Mouse (Mus musculus): ENCODE measurements around the gene Atf6. TPM values are rescaled to one million over a fixed set of nuclear protein-coding genes. Genes with fewer than 3 reads are reported as not detected.

Gene Atf6
- polyA plus RNA-seq, 2 experiments: 4.8 to 6.6 TPM

GRCm38 (mm10) chr1:170876906-170877305 lies 9.3 kb upstream of the Atf6 start:
- ATAC-seq (ENCODE audit: insufficient read depth) (no peak), DNase-seq (ENCODE audit: low read depth in 3 of 3, low spot score in 3 of 3) (no peak)
- H3K9me3 ChIP-seq (ENCODE audit: control insufficient read depth, low read length): no peaks in the 10 kb centered on the region
- H3K36me3 ChIP-seq (replicated peaks; ENCODE audit: control insufficient read depth, insufficient read depth, low read depth): peaks cover 4% of the 10 kb centered on the region
- H3K27me3 ChIP-seq (ENCODE audit: control insufficient read depth, insufficient read depth, low read length): no peaks in the 10 kb centered on the region
- no peak overlapping the region for H3K9ac ChIP-seq (replicated peaks)
- H3K27ac ChIP-seq: no peak overlapping the region
- no peak for TF ChIP-seq EP300 (IDR thresholded peaks at IDR 0.05; ENCODE audit: low read depth)
- no peak for TF ChIP-seq CTCF (IDR thresholded peaks at IDR 0.05; ENCODE audit: low read depth)
- no peak overlapping the region for H3K4me2 ChIP-seq (ENCODE audit: low read depth)
- 81% methylated on average over 5 of the region's 5 CpGs for WGBS (ENCODE audit: insufficient replicate concordance)
- H3K4me3 ChIP-seq (ENCODE audit: insufficient read depth in 1 of 2, low read depth in 2 of 2, low read length in 2 of 2): no peak overlapping the region
- no peaks in the 10 kb centered on the region for H3K4me1 ChIP-seq (replicated peaks; ENCODE audit: control insufficient read depth in 2 of 2, insufficient read depth in 2 of 2, low read length in 1 of 2)

- no peak for TF ChIP-seq EP300 (IDR thresholded peaks at IDR 0.05; ENCODE audit: low read depth)
- TF ChIP-seq CTCF (IDR thresholded peaks at IDR 0.05; ENCODE audit: low read depth): no peak
These were observed 8.1 kb upstream of the Atf6 start for GRCm38 (mm10) chr1:170875676-170876075.

GRCm38 (mm10) chr1:170871961-170872360 lies 4.4 kb upstream of the Atf6 start:
- TF ChIP-seq CTCF (IDR thresholded peaks at IDR 0.05; ENCODE audit: low read depth) (no peak; the same call in 1 of the 2 replicates), EP300 (IDR thresholded peaks at IDR 0.05; ENCODE audit: low read depth) (no peak)
- 89% methylated on average over 2 of the region's 2 CpGs for WGBS (ENCODE audit: insufficient replicate concordance)
- DNase-seq (ENCODE audit: low read depth in 3 of 3, low spot score in 3 of 3) (no peak), ATAC-seq (ENCODE audit: insufficient read depth) (no peak)
- no peak overlapping the region for H3K4me2 ChIP-seq (ENCODE audit: low read depth)
- H3K4me1 ChIP-seq (replicated peaks; ENCODE audit: control insufficient read depth in 2 of 2, insufficient read depth in 2 of 2, low read length in 1 of 2): peaks cover 0 to 2% of the 10 kb centered on the region in 2 experiments; a peak in 2 of 4 replicates
- peaks cover 4% of the 10 kb centered on the region for H3K36me3 ChIP-seq (replicated peaks; ENCODE audit: control insufficient read depth, insufficient read depth, low read depth)
- no peak overlapping the region for H3K4me3 ChIP-seq (ENCODE audit: insufficient read depth in 1 of 2, low read depth in 2 of 2, low read length in 2 of 2)
- H3K9ac ChIP-seq (replicated peaks): no peak overlapping the region
- H3K27me3 ChIP-seq (ENCODE audit: control insufficient read depth, insufficient read depth, low read length): no peaks in the 10 kb centered on the region
- H3K9me3 ChIP-seq (ENCODE audit: control insufficient read depth, low read length): no peaks in the 10 kb centered on the region
- H3K27ac ChIP-seq: no peak overlapping the region

More at GRCm38 (mm10) chr1:170875676-170876075, 8.1 kb upstream of the Atf6 start:
- Histone ChIP-seq H3K4me3 (ENCODE audit: insufficient read depth in 1 of 2, low read depth in 2 of 2, low read length in 2 of 2) (no peak overlapping the region), H3K9ac (replicated peaks) (no peak overlapping the region), H3K9me3 (ENCODE audit: control insufficient read depth, low read length) (no peaks in the 10 kb centered on the region), H3K4me2 (ENCODE audit: low read depth) (no peak overlapping the region), H3K36me3 (replicated peaks; ENCODE audit: control insufficient read depth, insufficient read depth, low read depth) (peaks cover 4% of the 10 kb centered on the region), H3K27ac (no peak overlapping the region), H3K4me1 (replicated peaks; ENCODE audit: control insufficient read depth in 2 of 2, insufficient read depth in 2 of 2, low read length in 1 of 2) (no peaks in the 10 kb centered on the region), H3K27me3 (ENCODE audit: control insufficient read depth, insufficient read depth, low read length) (no peaks in the 10 kb centered on the region)
- DNase-seq (ENCODE audit: low read depth in 3 of 3, low spot score in 3 of 3): no peak
- no peak for ATAC-seq (ENCODE audit: insufficient read depth)
- WGBS (ENCODE audit: insufficient replicate concordance): 54% methylated on average over 3 of the region's 3 CpGs

- Histone ChIP-seq H3K36me3 (replicated peaks; ENCODE audit: control insufficient read depth, insufficient read depth, low read depth) (peaks cover 4% of the 10 kb centered on the region), H3K27me3 (ENCODE audit: control insufficient read depth, insufficient read depth, low read length) (no peaks in the 10 kb centered on the region), H3K4me3 (ENCODE audit: insufficient read depth in 1 of 2, low read depth in 2 of 2, low read length in 2 of 2) (no peak overlapping the region), H3K9ac (replicated peaks) (no peak overlapping the region), H3K4me1 (replicated peaks; ENCODE audit: control insufficient read depth in 2 of 2, insufficient read depth in 2 of 2, low read length in 1 of 2) (peaks cover 0 to 6% of the 10 kb centered on the region in 2 experiments; a peak in 3 of 4 replicates), H3K9me3 (ENCODE audit: control insufficient read depth, low read length) (no peaks in the 10 kb centered on the region), H3K4me2 (ENCODE audit: low read depth) (no peak overlapping the region), H3K27ac (no peak overlapping the region)
- TF ChIP-seq CTCF (IDR thresholded peaks at IDR 0.05; ENCODE audit: low read depth) (no peak), EP300 (IDR thresholded peaks at IDR 0.05; ENCODE audit: low read depth) (no peak)
- 77% methylated on average over 6 of the region's 6 CpGs for WGBS (ENCODE audit: insufficient replicate concordance)
- DNase-seq (ENCODE audit: low read depth in 3 of 3, low spot score in 3 of 3): no peak
- ATAC-seq (ENCODE audit: insufficient read depth): no peak
These were observed 3.8 kb upstream of the Atf6 start for GRCm38 (mm10) chr1:170871402-170871801.

- no peaks in the 10 kb centered on the region; the same call in 1 of the 2 replicates for H3K36me3 ChIP-seq (replicated peaks; ENCODE audit: control insufficient read depth, insufficient read depth, low read depth)
- H3K4me3 ChIP-seq (ENCODE audit: insufficient read depth in 1 of 2, low read depth in 2 of 2, low read length in 2 of 2): peak overlapping the region; percentile 78 to 92
- no peak for DNase-seq (ENCODE audit: low read depth in 3 of 3, low spot score in 3 of 3)
- no peak overlapping the region for H3K27ac ChIP-seq
- H3K27me3 ChIP-seq (ENCODE audit: control insufficient read depth, insufficient read depth, low read length): no peaks in the 10 kb centered on the region
- WGBS (ENCODE audit: insufficient replicate concordance): 13% methylated on average over 14 of the region's 14 CpGs
- no peaks in the 10 kb centered on the region for H3K9me3 ChIP-seq (ENCODE audit: control insufficient read depth, low read length)
- peaks cover 0 to 13% of the 10 kb centered on the region in 2 experiments; a peak in 3 of 4 replicates for H3K4me1 ChIP-seq (replicated peaks; ENCODE audit: control insufficient read depth in 2 of 2, insufficient read depth in 2 of 2, low read length in 1 of 2)
- ATAC-seq (ENCODE audit: insufficient read depth): no peak
- TF ChIP-seq EP300 (IDR thresholded peaks at IDR 0.05; ENCODE audit: low read depth) (no peak), CTCF (IDR thresholded peaks at IDR 0.05; ENCODE audit: low read depth) (no peak)
- H3K4me2 ChIP-seq (ENCODE audit: low read depth): peak overlapping the region; percentile 74
- H3K9ac ChIP-seq (replicated peaks): peak overlapping the region; percentile 92
These were observed 1.3 kb upstream of the Atf6 start for GRCm38 (mm10) chr1:170868905-170869283.
